Mouse (Mus musculus) forebrain, embryonic 16.5 days (tissue): ENCODE measurements at regions not wholly inside any gene's neighbourhood (a gene's known extent, or its start where the extent isn't known, plus 50 kb on each side); places are given as distances from the start of the nearest gene placed in this dataset.

Source experiments
- ATAC-seq: fragments of 200-750 bp; cut with Nextera tagmentation; 2 replicates; pipeline ENCODE4 v1.8.0; 2017; ENCODE audit warnings: mild to moderate bottlenecking, moderate library complexity
- H3K27ac ChIP-seq: fragments of 300-500 bp; sonication (generic); 2 replicates; pipeline ENCODE4 v1.5.1; 2014; ENCODE audit warnings: low read length, control low read depth
- H3K27me3 ChIP-seq: fragments of 300-500 bp; sonication (generic); replicated peaks from 2 replicates; pipeline ENCODE4 v1.6.1; 2014; ENCODE audit warnings: low read length; ENCODE audit not compliant: control insufficient read depth, insufficient read depth
- H3K36me3 ChIP-seq: fragments of 300-500 bp; sonication (generic); 2 replicates; pipeline ENCODE4 v1.6.1; 2014; ENCODE audit not compliant: control insufficient read depth, insufficient read depth
- H3K4me1 ChIP-seq: fragments of 300-500 bp; sonication (generic); replicated peaks from 2 replicates; pipeline ENCODE4 v1.6.1; 2014; ENCODE audit warnings: low read length; ENCODE audit not compliant: control insufficient read depth, insufficient read depth
- H3K4me2 ChIP-seq: fragments of 300-500 bp; sonication (generic); 2 replicates; pipeline ENCODE4 v1.6.1; 2014; ENCODE audit warnings: mild to moderate bottlenecking, low read length, control low read depth
- H3K4me3 ChIP-seq: fragments of 300-500 bp; sonication (generic); replicated peaks from 2 replicates; pipeline ENCODE4 v1.5.1; 2014; ENCODE audit warnings: mild to moderate bottlenecking, low read length, control low read depth
- H3K9ac ChIP-seq: fragments of 300-500 bp; sonication (generic); replicated peaks from 2 replicates; pipeline ENCODE4 v1.6.1; 2014; ENCODE audit warnings: low read depth, low read length, control low read depth
- H3K9me3 ChIP-seq: fragments of 300-500 bp; sonication (generic); 2 replicates; pipeline ENCODE4 v1.6.1; 2016; ENCODE audit warnings: low read length; ENCODE audit not compliant: control insufficient read depth
- WGBS: fragments of 180-500 bp; shearing (Covaris S2); extraction: QIAGEN DNeasy Blood & Tissue Kit; methylation state at CpG from one replicate; pipeline ENCODE4 v1.1.7; 2014; 5-methylcytosine and 5-hydroxymethylcytosine counted together

DNA sequence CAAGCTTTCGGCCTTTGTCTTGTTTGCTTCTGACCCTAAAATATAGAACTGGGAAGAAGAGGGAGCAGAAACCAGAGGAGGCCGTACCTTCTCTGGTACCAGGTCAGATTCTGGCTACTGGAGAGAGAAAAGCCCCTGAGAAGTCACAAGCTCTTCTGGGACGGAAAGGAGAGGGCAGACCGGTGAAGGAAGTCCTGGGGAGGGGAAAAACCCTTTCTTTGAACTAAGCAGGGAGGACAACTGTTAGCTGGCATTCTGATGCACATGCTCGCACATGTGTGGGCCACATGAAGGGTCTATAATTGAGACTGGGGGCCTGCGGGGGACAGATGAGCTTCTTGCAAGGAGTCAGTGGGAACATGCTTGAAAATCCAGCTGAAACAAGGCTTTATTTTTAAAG, 137.8 kb downstream of the Zfp36l1 start:
- Histone ChIP-seq H3K4me1 (peaks cover 17% of the 10 kb centered on the region), H3K27me3 (no peaks in the 10 kb centered on the region), H3K4me3 (no peak overlapping the region), H3K36me3 (no peaks in the 10 kb centered on the region), H3K4me2 (no peak overlapping the region), H3K9ac (no peak overlapping the region), H3K9me3 (no peaks in the 10 kb centered on the region), H3K27ac (no peak overlapping the region)
- no peak for ATAC-seq
- WGBS = 86% methylated on average over 6 of the region's 6 CpGs

DNA sequence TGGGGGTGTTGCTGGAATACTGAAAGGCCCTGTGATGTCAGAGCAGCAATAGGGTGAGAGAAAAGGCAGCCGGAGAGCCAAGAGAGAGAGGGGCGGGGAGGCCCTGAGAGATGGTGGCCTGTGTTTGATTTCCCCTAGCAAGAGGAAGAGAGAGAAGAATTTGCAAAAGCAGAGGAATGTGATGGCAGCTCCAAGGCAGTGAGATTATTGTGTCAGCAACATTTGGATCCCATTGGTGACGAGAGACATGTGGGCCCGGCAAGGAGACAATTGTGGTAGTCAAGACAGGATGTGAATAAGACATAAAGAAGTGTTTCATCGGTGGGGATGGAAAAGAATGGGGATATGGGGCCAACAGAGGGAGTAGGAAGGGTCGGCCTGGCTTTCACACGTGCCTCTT, 138.3 kb downstream of the Zfp36l1 start:
- 51% methylated on average over 7 of the region's 7 CpGs for WGBS
- Histone ChIP-seq H3K27ac (no peak overlapping the region), H3K4me1 (peaks cover 20% of the 10 kb centered on the region), H3K4me3 (no peak overlapping the region), H3K9ac (no peak overlapping the region), H3K4me2 (no peak overlapping the region), H3K36me3 (no peaks in the 10 kb centered on the region), H3K9me3 (no peaks in the 10 kb centered on the region), H3K27me3 (no peaks in the 10 kb centered on the region)
- no peak for ATAC-seq

DNA sequence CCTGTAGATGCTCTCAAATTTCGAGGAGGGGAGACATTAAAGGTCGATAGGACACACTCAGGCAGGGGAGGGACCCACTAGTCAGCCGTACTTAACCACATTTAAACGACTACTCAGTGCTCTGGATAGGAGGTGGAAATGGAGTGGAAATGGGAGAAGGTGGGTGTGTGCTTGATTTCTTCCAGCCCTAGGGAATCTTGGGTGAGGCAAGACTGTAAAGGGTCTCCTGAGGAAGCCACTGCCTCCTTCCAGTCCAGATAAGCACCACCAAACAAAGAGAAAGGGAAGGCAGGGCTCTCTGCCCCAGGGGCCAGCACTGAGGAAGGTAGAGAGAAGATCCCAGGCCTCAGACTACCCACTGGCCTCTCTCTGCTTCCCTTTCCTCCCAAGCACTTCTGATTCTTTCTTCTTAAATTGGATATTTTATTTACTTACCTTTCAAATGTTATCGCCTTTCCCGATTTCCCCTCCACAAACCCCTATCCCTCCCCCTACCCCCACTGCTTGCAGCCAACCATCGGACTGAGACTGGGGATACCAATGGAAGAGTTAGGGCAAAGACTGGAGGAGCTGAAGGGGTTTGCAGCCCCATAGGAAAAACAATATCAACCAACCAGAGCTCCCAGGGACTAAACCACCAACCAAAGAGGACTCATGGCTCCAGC, 139.1 kb downstream of the Zfp36l1 start:
- WGBS = 86% methylated on average over 7 of the region's 7 CpGs
- Histone ChIP-seq H3K9ac (no peak overlapping the region), H3K4me3 (no peak overlapping the region), H3K36me3 (no peaks in the 10 kb centered on the region), H3K4me1 (peaks cover 20% of the 10 kb centered on the region), H3K27me3 (no peaks in the 10 kb centered on the region), H3K27ac (no peak overlapping the region), H3K4me2 (no peak overlapping the region), H3K9me3 (no peaks in the 10 kb centered on the region)
- ATAC-seq = no peak

- WGBS = 56% methylated on average over 5 of the region's 5 CpGs
Observed at GRCm38 (mm10) chr12:79970981-79971390, 141.8 kb downstream of the Zfp36l1 start.

GRCm38 (mm10) chr12:79970227-79970901, 142.4 kb downstream of the Zfp36l1 start:
- H3K4me1 ChIP-seq = peaks cover 25% of the 10 kb centered on the region
- WGBS = 14% methylated on average over 13 of the region's 13 CpGs
- ATAC-seq = peak; percentile 75
- H3K27ac ChIP-seq = peak overlapping the region; percentile 75
- H3K9me3 ChIP-seq = no peaks in the 10 kb centered on the region
- no peaks in the 10 kb centered on the region for H3K36me3 ChIP-seq
- no peak overlapping the region for H3K4me3 ChIP-seq
- no peak overlapping the region for H3K4me2 ChIP-seq
- H3K27me3 ChIP-seq = no peaks in the 10 kb centered on the region
- peak overlapping the region; percentile 27; the same call in 1 of the 2 replicates for H3K9ac ChIP-seq

More at GRCm38 (mm10) chr12:79970981-79971390, 141.8 kb downstream of the Zfp36l1 start:
- no peak overlapping the region for H3K4me3 ChIP-seq
- no peaks in the 10 kb centered on the region for H3K27me3 ChIP-seq
- no peak overlapping the region for H3K4me2 ChIP-seq
- H3K36me3 ChIP-seq = no peaks in the 10 kb centered on the region
- no peak overlapping the region for H3K9ac ChIP-seq
- H3K4me1 ChIP-seq = peaks cover 24% of the 10 kb centered on the region
- peak overlapping the region; percentile 75 for H3K27ac ChIP-seq
- ATAC-seq = no peak
- H3K9me3 ChIP-seq = no peaks in the 10 kb centered on the region

DNA sequence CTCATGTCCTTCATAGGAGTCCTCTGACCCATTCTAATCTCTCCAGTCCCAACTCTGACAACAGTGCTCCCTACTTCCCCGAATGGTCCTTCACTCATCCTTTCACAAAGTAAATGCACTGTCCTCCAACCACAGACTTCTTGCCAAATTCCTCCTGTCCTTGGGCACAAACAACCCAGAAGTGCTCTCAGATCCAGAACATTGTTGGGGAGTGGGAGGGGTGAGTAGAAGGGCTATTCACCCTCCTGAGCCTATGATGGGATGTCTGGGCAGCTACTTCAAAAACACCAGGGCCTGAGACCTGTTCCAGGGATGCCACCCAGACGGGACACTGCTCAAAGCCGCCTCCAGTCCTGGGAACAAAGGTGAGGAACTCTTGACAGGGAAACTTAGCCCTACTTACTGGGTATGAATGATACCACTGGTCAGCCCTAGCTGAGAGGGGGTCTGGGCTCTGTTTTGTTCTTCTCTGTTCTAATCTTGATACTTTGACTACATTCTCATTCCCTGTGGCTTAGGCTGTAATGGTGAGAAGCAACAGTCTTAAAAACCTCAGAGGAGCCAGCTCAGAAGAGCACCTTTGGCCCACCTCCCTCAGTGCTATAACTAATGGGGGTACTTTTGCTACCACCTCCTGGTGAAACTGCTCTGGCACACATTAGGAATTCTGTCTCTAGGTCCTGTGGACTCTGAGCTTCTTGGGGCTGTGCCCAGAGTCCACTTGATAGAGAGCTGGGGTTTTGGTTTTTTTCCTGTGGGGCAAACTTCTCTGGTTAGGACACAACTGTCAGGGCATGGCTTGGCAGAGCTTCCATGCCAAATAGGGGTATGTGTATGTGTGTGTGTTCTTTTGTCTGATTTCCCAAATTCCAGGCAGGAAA, 143.2 kb downstream of the Zfp36l1 start:
- 55% methylated on average over 3 of the region's 3 CpGs for WGBS
- Histone ChIP-seq H3K27ac (peak overlapping the region; percentile 75), H3K36me3 (no peaks in the 10 kb centered on the region), H3K9me3 (no peaks in the 10 kb centered on the region), H3K9ac (no peak overlapping the region; the same call in 1 of the 2 replicates), H3K4me3 (no peak overlapping the region), H3K27me3 (no peaks in the 10 kb centered on the region), H3K4me2 (no peak overlapping the region), H3K4me1 (peaks cover 28% of the 10 kb centered on the region)
- ATAC-seq = peak; percentile 54; the same call in 1 of the 2 replicates

- H3K36me3 ChIP-seq = no peaks in the 10 kb centered on the region
- H3K9me3 ChIP-seq = no peaks in the 10 kb centered on the region
- no peaks in the 10 kb centered on the region for H3K27me3 ChIP-seq
- no peak for ATAC-seq
- H3K27ac ChIP-seq = no peak overlapping the region
- peaks cover 28% of the 10 kb centered on the region for H3K4me1 ChIP-seq
- 73% methylated on average over 3 of the region's 3 CpGs for WGBS
- no peak overlapping the region for H3K4me3 ChIP-seq
- H3K9ac ChIP-seq = no peak overlapping the region
- no peak overlapping the region for H3K4me2 ChIP-seq
Observed at GRCm38 (mm10) chr12:79968676-79969075, 144.1 kb downstream of the Zfp36l1 start.

DNA sequence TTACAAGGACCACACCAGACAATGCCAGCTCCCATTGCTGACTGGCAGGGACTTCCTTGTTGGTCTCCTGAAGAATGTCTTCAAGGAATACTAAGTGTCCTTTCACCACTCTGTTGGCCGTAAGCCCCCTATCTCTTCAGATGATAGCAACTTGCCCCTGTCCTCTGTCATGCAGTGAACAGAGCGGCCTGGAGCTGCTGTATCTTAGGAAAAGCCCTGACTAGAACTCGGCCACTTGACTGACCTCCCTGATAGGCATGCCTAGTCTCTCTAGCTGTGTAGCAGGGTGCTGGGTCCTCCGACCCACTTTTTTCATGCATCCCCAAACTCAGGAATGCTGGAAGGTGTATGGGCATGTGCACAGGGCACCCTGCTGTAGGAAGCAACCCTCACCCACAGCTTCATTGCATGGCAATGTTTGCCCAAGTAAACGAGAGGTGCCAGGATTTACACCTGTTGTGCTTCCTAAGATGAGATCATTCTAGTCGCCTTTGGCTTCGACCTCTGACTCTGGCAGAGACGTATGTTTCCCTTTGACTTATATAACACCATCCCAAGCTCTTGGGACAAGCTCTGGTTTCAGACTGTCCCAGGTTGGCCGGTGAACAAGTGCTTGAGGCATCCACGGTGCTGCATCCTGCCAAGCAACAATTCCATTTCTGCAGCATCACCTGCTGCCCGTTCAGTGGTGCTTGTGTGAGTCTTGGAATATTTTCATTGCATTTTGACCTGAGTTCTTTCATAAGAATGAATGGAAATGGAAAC, 145.1 kb downstream of the Zfp36l1 start:
- WGBS = 88% methylated on average over 11 of the region's 11 CpGs
- peaks cover 28% of the 10 kb centered on the region for H3K4me1 ChIP-seq

More for the DNA sequence above, 145.1 kb downstream of the Zfp36l1 start:
- Histone ChIP-seq H3K9ac (no peak overlapping the region), H3K4me3 (no peak overlapping the region), H3K36me3 (no peaks in the 10 kb centered on the region), H3K27ac (no peak overlapping the region), H3K27me3 (no peaks in the 10 kb centered on the region), H3K9me3 (no peaks in the 10 kb centered on the region), H3K4me2 (no peak overlapping the region)
- no peak for ATAC-seq
